Mouse (Mus musculus) MEL (cell line): ENCODE results near the gene Slc25a42. TPM values are rescaled to one million over a fixed set of nuclear protein-coding genes. Genes with fewer than 3 reads are reported as not detected.

Experiments
- polyA plus RNA-seq, 2 experiments: library from polyadenylated mRNA; stranded (reverse) in 1 of 2; unstranded in 1 of 2; fragments of >175 nt in 1 of 2; fragments of >200 nt in 1 of 2; gene quantifications; 2 replicates each; pipeline versions ENCODE4 v1.2.1 to v1.2.4; 2012; ENCODE audit warnings: low replicate concordance in 2 of 2, low read depth in 1 of 2; ENCODE audit not compliant: insufficient read length in 2 of 2, insufficient read depth in 1 of 2, missing spikeins in 1 of 2
- total RNA-seq: library from RNA; depleted of rRNA; stranded (reverse); fragments of 300-350 nt; gene quantifications from 2 replicates; pipeline ENCODE4 v1.2.3, GENCODE M21; 2012; rRNA removed

Slc25a42 gene
- total and polyA plus RNA-seq, 3 experiments = 5.2 to 12.1 TPM; not detected in 1

Other genes with a start within 250 kb of the Slc25a42 start
- gene Gatad2a, start 215.9 kb downstream of the Slc25a42 start, total RNA-seq = 101 and 111 TPM in 2 replicates
- 100 to 1,000 TPM in 1 of 2 experiments, 10 to 100 TPM in 1; 38.0 to 129 TPM for gene Gatad2a, start 215.9 kb downstream of the Slc25a42 start, polyA plus RNA-seq
- 39.0 and 39.2 TPM in 2 replicates for gene Mau2, start 169.6 kb downstream of the Slc25a42 start, total RNA-seq
- 10 to 100 TPM in 1 of 2 experiments, not detected in 1; 43.4 TPM for gene Mau2, start 169.6 kb downstream of the Slc25a42 start, polyA plus RNA-seq
- 27.1 and 29.9 TPM in 2 replicates for gene Sugp1, start 169.5 kb downstream of the Slc25a42 start, total RNA-seq
- gene Sugp1, start 169.5 kb downstream of the Slc25a42 start, polyA plus RNA-seq = 10 to 100 TPM in 1 of 2 experiments, not detected in 1; 45.5 TPM
- gene Tm6sf2, start 139.4 kb downstream of the Slc25a42 start, total RNA-seq = 0.78 and 1.0 TPM in 2 replicates
- gene Tm6sf2, start 139.4 kb downstream of the Slc25a42 start, polyA plus RNA-seq = 1 to 10 TPM in 1 of 2 experiments, not detected in 1; 1.2 TPM
- gene Hapln4, start 128.8 kb downstream of the Slc25a42 start, total RNA-seq = not detected in 2 replicates
- gene Hapln4, start 128.8 kb downstream of the Slc25a42 start, polyA plus RNA-seq = under 1 TPM in 1 of 2 experiments, not detected in 1; 0.03 TPM
- not detected in 2 replicates for gene Ncan, start 91.4 kb downstream of the Slc25a42 start, total RNA-seq
- not detected for gene Ncan, start 91.4 kb downstream of the Slc25a42 start, polyA plus RNA-seq
- 20.8 and 24.6 TPM in 2 replicates for gene Nr2c2ap, start 81.0 kb downstream of the Slc25a42 start, total RNA-seq
- 10 to 100 TPM in 1 of 2 experiments, not detected in 1; 55.7 TPM for gene Nr2c2ap, start 81.0 kb downstream of the Slc25a42 start, polyA plus RNA-seq
- gene Rfxank, start 73.2 kb downstream of the Slc25a42 start, total RNA-seq = 5.0 and 5.5 TPM in 2 replicates
- gene Rfxank, start 73.2 kb downstream of the Slc25a42 start, polyA plus RNA-seq = 1 to 10 TPM in 1 of 2 experiments, not detected in 1; 7.2 TPM
- 49.5 and 62.8 TPM in 2 replicates for gene Borcs8, start 72.8 kb downstream of the Slc25a42 start, total RNA-seq
- 10 to 100 TPM in 1 of 2 experiments, not detected in 1; 73.0 TPM for gene Borcs8, start 72.8 kb downstream of the Slc25a42 start, polyA plus RNA-seq
- 2.0 and 2.5 TPM in 2 replicates for gene Mef2b, start 72.6 kb downstream of the Slc25a42 start, total RNA-seq
- 1 to 10 TPM in 1 of 2 experiments, not detected in 1; 6.5 TPM for gene Mef2b, start 72.6 kb downstream of the Slc25a42 start, polyA plus RNA-seq
- gene Tmem161a, start 39.9 kb downstream of the Slc25a42 start, total RNA-seq = 45.1 and 50.7 TPM in 2 replicates
- 10 to 100 TPM in 1 of 2 experiments, not detected in 1; 51.4 TPM for gene Tmem161a, start 39.9 kb downstream of the Slc25a42 start, polyA plus RNA-seq
- gene Sugp2, start 21.9 kb upstream of the Slc25a42 start, total RNA-seq = 23.9 and 25.3 TPM in 2 replicates
- 10 to 100 TPM in 1 of 2 experiments, not detected in 1; 27.4 TPM for gene Sugp2, start 21.9 kb upstream of the Slc25a42 start, polyA plus RNA-seq
- 50.2 and 63.9 TPM in 2 replicates for gene Armc6, start 22.2 kb upstream of the Slc25a42 start, total RNA-seq
- gene Armc6, start 22.2 kb upstream of the Slc25a42 start, polyA plus RNA-seq = 10 to 100 TPM in 1 of 2 experiments, not detected in 1; 39.5 TPM
- 8.2 and 12.2 TPM in 2 replicates for gene Homer3, start 70.5 kb upstream of the Slc25a42 start, total RNA-seq
- gene Homer3, start 70.5 kb upstream of the Slc25a42 start, polyA plus RNA-seq = 10 to 100 TPM in 1 of 2 experiments, not detected in 1; 22.8 TPM
- gene Ddx49, start 90.2 kb upstream of the Slc25a42 start, total RNA-seq = 94.1 and 102 TPM in 2 replicates
- 100 to 1,000 TPM in 1 of 2 experiments, not detected in 1; 116 TPM for gene Ddx49, start 90.2 kb upstream of the Slc25a42 start, polyA plus RNA-seq
- 132 and 134 TPM in 2 replicates for gene Cope, start 90.2 kb upstream of the Slc25a42 start, total RNA-seq
- 100 to 1,000 TPM in 1 of 2 experiments, not detected in 1; 232 TPM for gene Cope, start 90.2 kb upstream of the Slc25a42 start, polyA plus RNA-seq
- gene Cers1, start 103.5 kb upstream of the Slc25a42 start, total RNA-seq = 3.4 and 5.0 TPM in 2 replicates
- 1 to 10 TPM in 1 of 2 experiments, not detected in 1; 7.7 TPM for gene Cers1, start 103.5 kb upstream of the Slc25a42 start, polyA plus RNA-seq
- gene Gdf1, start 117.5 kb upstream of the Slc25a42 start, total RNA-seq = 1.9 and 2.6 TPM in 2 replicates
- gene Gdf1, start 117.5 kb upstream of the Slc25a42 start, polyA plus RNA-seq = 1 to 10 TPM in 1 of 2 experiments, not detected in 1; 1.9 TPM
- gene Upf1, start 141.0 kb upstream of the Slc25a42 start, total RNA-seq = 55.4 and 56.3 TPM in 2 replicates
- gene Upf1, start 141.0 kb upstream of the Slc25a42 start, polyA plus RNA-seq = 100 to 1,000 TPM in 1 of 2 experiments, 10 to 100 TPM in 1; 89.5 to 289 TPM
- not detected in 2 replicates for gene Comp, start 161.3 kb upstream of the Slc25a42 start, total RNA-seq
- under 1 TPM in 1 of 2 experiments, not detected in 1; 0.54 TPM for gene Comp, start 161.3 kb upstream of the Slc25a42 start, polyA plus RNA-seq
- gene Crtc1, start 227.3 kb upstream of the Slc25a42 start, total RNA-seq = 3.0 and 3.3 TPM in 2 replicates
- 10 to 100 TPM in 1 of 2 experiments, not detected in 1; 18.0 TPM for gene Crtc1, start 227.3 kb upstream of the Slc25a42 start, polyA plus RNA-seq